Mouse (Mus musculus) small intestine, adult 2 months (tissue): ENCODE measurements at regions not wholly inside any gene's neighbourhood (a gene's known extent, or its start where the extent isn't known, plus 50 kb on each side); places are given as distances from the start of the nearest gene placed in this dataset.

Source experiments
- CTCF ChIP-seq: fragments of 200-500 bp; IDR thresholded peaks from 2 replicates; pipeline ENCODE4 v1.5.1; 2012; ENCODE audit warnings: low read depth, mild to moderate bottlenecking, control low read depth, inconsistent platforms, low read length, moderate library complexity, mixed read lengths; ENCODE audit not compliant: insufficient replicate concordance, insufficient read length; ENCODE audit errors: extremely low read depth
- POLR2A ChIP-seq: fragments of 200-500 bp; IDR thresholded peaks from 2 replicates; pipeline ENCODE4 v1.6.1; 2012; ENCODE audit warnings: low read depth, mild to moderate bottlenecking, control low read depth, inconsistent platforms, low read length, moderate library complexity

GRCm38 (mm10) chr14:23150431-23150830 lies 863.9 kb downstream of the Kcnma1 start:
- TF ChIP-seq POLR2A: no peak
- TF ChIP-seq CTCF: no peak
